ENCODE assay signal across 23 mouse cellular contexts in the genomic region with DNA sequence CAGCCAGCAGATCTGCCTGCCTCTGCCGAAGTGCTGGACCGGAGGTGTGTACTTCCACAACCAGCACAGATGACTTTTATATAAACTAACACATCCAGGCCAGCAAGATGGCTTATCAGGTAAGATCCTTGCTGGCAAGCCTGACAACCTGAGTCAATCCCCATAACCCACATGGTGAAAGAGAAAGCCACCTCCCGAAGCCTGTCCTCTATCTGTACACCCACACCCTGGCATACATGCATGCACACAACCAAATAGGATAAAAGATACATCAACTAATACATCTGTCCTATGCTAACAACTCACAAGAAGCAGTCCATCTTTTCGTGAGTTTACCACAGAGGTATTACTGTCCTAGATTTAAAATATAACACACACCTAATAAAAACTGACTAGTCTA. TPM values are rescaled to one million over a fixed set of nuclear protein-coding genes. Genes with fewer than 3 reads are reported as not detected.
DNase-seq lines count a peak whose midpoint lies in the region; ATAC-seq and TF ChIP-seq lines count a peak whose summit lies in the region.
"Had no signal": no experiment of that assay in that cellular context is flagged by ENCODE, and none has a peak within 500 bp of the region (broad histone marks: within the 10 kb centered on the region; RNA-seq: fewer than 3 reads in every experiment).

No protein-coding gene starts in this region.

- H3K27me3 ChIP-seq in intestine, embryonic 14.5 days (replicated peaks; ENCODE audit: control insufficient read depth, insufficient read depth, low read length) = no peaks in the 10 kb centered on the region
- no peaks in the 10 kb centered on the region for H3K27me3 ChIP-seq in intestine, postnatal 0 days (replicated peaks; ENCODE audit: control insufficient read depth, insufficient read depth, low read length)
- no peaks in the 10 kb centered on the region for H3K27me3 ChIP-seq in liver, embryonic 14.5 days (ENCODE audit: control insufficient read depth, insufficient read depth, low read length)
- no peaks in the 10 kb centered on the region for H3K27me3 ChIP-seq in forebrain, embryonic 10.5 days (ENCODE audit: poor library complexity, severe bottlenecking)
- H3K27me3 ChIP-seq: embryonic facial prominence, embryonic 15.5 days; limb, embryonic 13.5 days had no signal

- peak; percentile 88 for TF ChIP-seq EP300 in liver, embryonic 14.5 days (IDR thresholded peaks at IDR 0.05; ENCODE audit: low read depth)

- peak; percentile 32 for DNase-seq in intestine, embryonic 14.5 days (ENCODE audit: low spot score)
- no peak for DNase-seq in liver, embryonic 14.5 days (ENCODE audit: low read depth in 3 of 3, low spot score in 3 of 3)
- DNase-seq in forebrain, embryonic 10.5 days (ENCODE audit: extremely low spot score, low spot score) = no peak
- no peak for DNase-seq in kidney, adult 8-10 months
- DNase-seq: adrenal gland, postnatal 36 days; cerebellum, adult 18-20 months; cerebellum, postnatal 14 days; forebrain, postnatal 0 days; gastrocnemius, postnatal 14 days; heart, adult 11 months; kidney, adult 11 months; kidney, postnatal 4 days; lung, embryonic 14.5 days; lung, postnatal 36 days; thymus, postnatal 25 days had no signal

- no peaks in the 10 kb centered on the region for H3K4me1 ChIP-seq in intestine, embryonic 14.5 days (replicated peaks; ENCODE audit: control insufficient read depth, insufficient read depth, low read length)
- no peaks in the 10 kb centered on the region for H3K4me1 ChIP-seq in intestine, postnatal 0 days (replicated peaks; ENCODE audit: control insufficient read depth, insufficient read depth, low read length)
- peaks cover 7 to 11% of the 10 kb centered on the region in 2 experiments for H3K4me1 ChIP-seq in liver, embryonic 14.5 days (replicated peaks; ENCODE audit: control insufficient read depth in 2 of 2, insufficient read depth in 2 of 2, low read length in 1 of 2)
- H3K4me1 ChIP-seq in forebrain, embryonic 10.5 days = no peaks in the 10 kb centered on the region
- H3K4me1 ChIP-seq: embryonic facial prominence, embryonic 15.5 days; limb, embryonic 13.5 days; midbrain, embryonic 10.5 days had no signal

- H3K9ac ChIP-seq in intestine, embryonic 14.5 days (ENCODE audit: low read length) = no peak overlapping the region
- no peak overlapping the region for H3K9ac ChIP-seq in intestine, postnatal 0 days (ENCODE audit: low read depth, low read length)
- no peak overlapping the region for H3K9ac ChIP-seq in liver, embryonic 14.5 days (replicated peaks)
- H3K9ac ChIP-seq: embryonic facial prominence, embryonic 15.5 days; forebrain, postnatal 0 days; limb, embryonic 13.5 days; lung, embryonic 14.5 days had no signal

- no peak overlapping the region for H3K4me3 ChIP-seq in intestine, embryonic 14.5 days (ENCODE audit: low read depth, low read length)
- H3K4me3 ChIP-seq in intestine, postnatal 0 days (ENCODE audit: low read depth, low read length) = no peak overlapping the region
- no peak overlapping the region for H3K4me3 ChIP-seq in liver, embryonic 14.5 days (ENCODE audit: insufficient read depth in 1 of 2, low read depth in 2 of 2, low read length in 2 of 2)
- no peak overlapping the region for H3K4me3 ChIP-seq in forebrain, embryonic 10.5 days
- H3K4me3 ChIP-seq: embryonic facial prominence, embryonic 15.5 days; limb, embryonic 13.5 days; midbrain, embryonic 10.5 days had no signal

- no peak for ATAC-seq in intestine, embryonic 14.5 days (replicated peaks; ENCODE audit: low FRiP score, low TSS enrichment, low read depth)
- no peak for ATAC-seq in intestine, postnatal 0 days
- ATAC-seq in erythroblast, adult 5-6 weeks (replicated peaks; ENCODE audit: low FRiP score, poor library complexity, severe bottlenecking) = peak; percentile 94
- peak; percentile 98 for ATAC-seq in liver, embryonic 14.5 days (ENCODE audit: insufficient read depth)
- peak; percentile 98 for ATAC-seq in megakaryocyte-erythroid progenitor cell, adult 5-6 weeks (replicated peaks; ENCODE audit: low FRiP score, low TSS enrichment, poor library complexity, severe bottlenecking)
- ATAC-seq: forebrain, postnatal 0 days; hindbrain, postnatal 0 days had no signal

- H3K36me3 ChIP-seq in intestine, embryonic 14.5 days (ENCODE audit: control insufficient read depth, insufficient read depth, low read length) = peaks cover 64% of the 10 kb centered on the region
- peaks cover 37% of the 10 kb centered on the region for H3K36me3 ChIP-seq in intestine, postnatal 0 days (ENCODE audit: control insufficient read depth, insufficient read depth)
- peaks cover 38% of the 10 kb centered on the region for H3K36me3 ChIP-seq in liver, embryonic 14.5 days (replicated peaks; ENCODE audit: control insufficient read depth, insufficient read depth, low read depth)
- H3K36me3 ChIP-seq in forebrain, embryonic 10.5 days (replicated peaks) = peaks cover 96% of the 10 kb centered on the region

- 92% methylated on average over 4 of the region's 4 CpGs for WGBS in intestine, embryonic 14.5 days
- 84% methylated on average over 4 of the region's 4 CpGs for WGBS in intestine, postnatal 0 days
- 32% methylated on average over 4 of the region's 4 CpGs for WGBS in liver, embryonic 14.5 days (ENCODE audit: insufficient replicate concordance)
- 93% methylated on average over 4 of the region's 4 CpGs for WGBS in forebrain, embryonic 10.5 days

- no peaks in the 10 kb centered on the region for H3K9me3 ChIP-seq in intestine, embryonic 14.5 days (ENCODE audit: control insufficient read depth, low read length)
- H3K9me3 ChIP-seq in intestine, postnatal 0 days (ENCODE audit: control insufficient read depth) = no peaks in the 10 kb centered on the region
- no peaks in the 10 kb centered on the region for H3K9me3 ChIP-seq in liver, embryonic 14.5 days (ENCODE audit: control insufficient read depth, low read length)
- no peaks in the 10 kb centered on the region for H3K9me3 ChIP-seq in forebrain, embryonic 10.5 days
- H3K9me3 ChIP-seq: embryonic facial prominence, embryonic 15.5 days; limb, embryonic 13.5 days; midbrain, embryonic 10.5 days had no signal

- H3K4me2 ChIP-seq in intestine, embryonic 14.5 days (ENCODE audit: low read length) = no peak overlapping the region
- H3K4me2 ChIP-seq in intestine, postnatal 0 days (replicated peaks; ENCODE audit: low read depth) = no peak overlapping the region
- peak overlapping the region; percentile 36 for H3K4me2 ChIP-seq in liver, embryonic 14.5 days (ENCODE audit: low read depth)
- H3K4me2 ChIP-seq: embryonic facial prominence, embryonic 15.5 days; heart, embryonic 11.5 days; limb, embryonic 13.5 days; lung, embryonic 14.5 days had no signal

- TF ChIP-seq CTCF in intestine, postnatal 0 days (IDR thresholded peaks at IDR 0.05; ENCODE audit: low read depth) = no peak
- no peak for TF ChIP-seq CTCF in liver, embryonic 14.5 days (IDR thresholded peaks at IDR 0.05; ENCODE audit: low read depth)

- H3K27ac ChIP-seq in intestine, embryonic 14.5 days (ENCODE audit: low read depth) = no peak overlapping the region
- no peak overlapping the region for H3K27ac ChIP-seq in intestine, postnatal 0 days (ENCODE audit: low read depth, low read length)
- H3K27ac ChIP-seq in liver, embryonic 14.5 days = peak overlapping the region; percentile 60
- no peak overlapping the region for H3K27ac ChIP-seq in forebrain, embryonic 10.5 days
- H3K27ac ChIP-seq: embryonic facial prominence, embryonic 15.5 days; hindbrain, postnatal 0 days; limb, embryonic 13.5 days; midbrain, embryonic 10.5 days had no signal

RNA-seq across cellular contexts. Expression of gene Memo1, which starts 8.7 kb away (rescaled TPM):
- 86.7 and 92.9 TPM in 2 replicates for polyA plus RNA-seq in intestine, embryonic 14.5 days (2014; fragmentation: Nextera tagmentation; extraction: Ambion mirVana)
- polyA plus RNA-seq in intestine, postnatal 0 days (2015; fragmentation: Nextera tagmentation; extraction: Ambion mirVana) = 40.7 and 42.6 TPM in 2 replicates
- total RNA-seq in erythroblast, adult 5-6 weeks (2015; ENCODE audit: low replicate concordance) = 287 and 347 TPM in 2 replicates
- 544 and 662 TPM in 2 replicates for total RNA-seq in erythroblast, adult 5-6 weeks (2017; ENCODE audit: low replicate concordance)
- polyA plus RNA-seq in liver, embryonic 14.5 days (2012; rRNA removed) = 24.4 and 38.8 TPM in 2 replicates
- 111 and 116 TPM in 2 replicates for polyA plus RNA-seq in liver, embryonic 14.5 days (2014; fragmentation: Nextera tagmentation; extraction: Ambion mirVana)
- total RNA-seq in megakaryocyte-erythroid progenitor cell, adult 5-6 weeks (2014; fragmentation: Nextera tagmentation) = 148 and 172 TPM in 2 replicates
- total RNA-seq in megakaryocyte-erythroid progenitor cell, adult 5-6 weeks (2017) = 197 and 201 TPM in 2 replicates
- 89.7 and 95.9 TPM in 2 replicates for polyA plus RNA-seq in forebrain, embryonic 10.5 days (2016; fragmentation: Nextera tagmentation; extraction: Ambion mirVana)

RNA-seq across cellular contexts. Expression of gene Dpy30, which starts 19.7 kb away (rescaled TPM):
- polyA plus RNA-seq in intestine, embryonic 14.5 days (2014; fragmentation: Nextera tagmentation; extraction: Ambion mirVana) = 239 and 242 TPM in 2 replicates
- 183 and 185 TPM in 2 replicates for polyA plus RNA-seq in intestine, postnatal 0 days (2015; fragmentation: Nextera tagmentation; extraction: Ambion mirVana)
- 50.2 and 65.9 TPM in 2 replicates for total RNA-seq in erythroblast, adult 5-6 weeks (2015; ENCODE audit: low replicate concordance)
- 34.2 and 52.1 TPM in 2 replicates for total RNA-seq in erythroblast, adult 5-6 weeks (2017; ENCODE audit: low replicate concordance)
- polyA plus RNA-seq in liver, embryonic 14.5 days (2012; rRNA removed) = 71.4 and 104 TPM in 2 replicates
- polyA plus RNA-seq in liver, embryonic 14.5 days (2014; fragmentation: Nextera tagmentation; extraction: Ambion mirVana) = 145 and 149 TPM in 2 replicates
- total RNA-seq in megakaryocyte-erythroid progenitor cell, adult 5-6 weeks (2014; fragmentation: Nextera tagmentation) = 233 and 253 TPM in 2 replicates
- total RNA-seq in megakaryocyte-erythroid progenitor cell, adult 5-6 weeks (2017) = 114 and 178 TPM in 2 replicates
- polyA plus RNA-seq in forebrain, embryonic 10.5 days (2016; fragmentation: Nextera tagmentation; extraction: Ambion mirVana) = 303 TPM in 2 replicates

RNA-seq across cellular contexts. Expression of gene Spast, which starts 34.7 kb away (rescaled TPM):
- 17.3 and 19.3 TPM in 2 replicates for polyA plus RNA-seq in intestine, embryonic 14.5 days (2014; fragmentation: Nextera tagmentation; extraction: Ambion mirVana)
- 10.5 and 12.1 TPM in 2 replicates for polyA plus RNA-seq in intestine, postnatal 0 days (2015; fragmentation: Nextera tagmentation; extraction: Ambion mirVana)
- total RNA-seq in erythroblast, adult 5-6 weeks (2015; ENCODE audit: low replicate concordance) = 12.5 and 14.4 TPM in 2 replicates
- total RNA-seq in erythroblast, adult 5-6 weeks (2017; ENCODE audit: low replicate concordance) = 18.1 and 21.4 TPM in 2 replicates
- 2.5 and 4.1 TPM in 2 replicates for polyA plus RNA-seq in liver, embryonic 14.5 days (2012; rRNA removed)
- polyA plus RNA-seq in liver, embryonic 14.5 days (2014; fragmentation: Nextera tagmentation; extraction: Ambion mirVana) = 5.4 and 6.8 TPM in 2 replicates
- total RNA-seq in megakaryocyte-erythroid progenitor cell, adult 5-6 weeks (2014; fragmentation: Nextera tagmentation) = 19.1 and 34.5 TPM in 2 replicates
- total RNA-seq in megakaryocyte-erythroid progenitor cell, adult 5-6 weeks (2017) = 47.7 and 63.5 TPM in 2 replicates
- polyA plus RNA-seq in forebrain, embryonic 10.5 days (2016; fragmentation: Nextera tagmentation; extraction: Ambion mirVana) = 12.6 and 12.7 TPM in 2 replicates

Comparison
In these comparisons a context has a peak if more than half of its experiments do, and no peak if none do; other contexts are left out.
1. ATAC-seq: peak in erythroblast, adult 5-6 weeks (single experiment), liver, embryonic 14.5 days (single experiment) and megakaryocyte-erythroid progenitor cell, adult 5-6 weeks (single experiment); none in intestine, embryonic 14.5 days (single experiment) and intestine, postnatal 0 days (single experiment).